Mouse (Mus musculus) thymus, adult 2 months (tissue): ENCODE measurements around the gene Slc12a9.
"Not testable (repeated sequence)": the region's sequence is repeated elsewhere in the genome, so short reads cannot be mapped to it uniquely, and the experiment has no call there.

Experiments used
- CTCF ChIP-seq: fragments of 200-500 bp; IDR thresholded peaks from 2 replicates; pipeline ENCODE4 v1.5.1; 2012; ENCODE audit warnings: mild to moderate bottlenecking, control low read depth, low read length, moderate library complexity, borderline replicate concordance; ENCODE audit not compliant: control insufficient read depth, poor library complexity, insufficient read depth; ENCODE audit errors: extremely low read depth
- POLR2A ChIP-seq: fragments of 200-500 bp; IDR thresholded peaks from 2 replicates; pipeline ENCODE4 v1.6.1; 2012; ENCODE audit warnings: mild to moderate bottlenecking, low read length, control low read depth, moderate library complexity; ENCODE audit not compliant: control insufficient read depth, poor library complexity, insufficient read depth; ENCODE audit errors: extremely low read depth

DNA sequence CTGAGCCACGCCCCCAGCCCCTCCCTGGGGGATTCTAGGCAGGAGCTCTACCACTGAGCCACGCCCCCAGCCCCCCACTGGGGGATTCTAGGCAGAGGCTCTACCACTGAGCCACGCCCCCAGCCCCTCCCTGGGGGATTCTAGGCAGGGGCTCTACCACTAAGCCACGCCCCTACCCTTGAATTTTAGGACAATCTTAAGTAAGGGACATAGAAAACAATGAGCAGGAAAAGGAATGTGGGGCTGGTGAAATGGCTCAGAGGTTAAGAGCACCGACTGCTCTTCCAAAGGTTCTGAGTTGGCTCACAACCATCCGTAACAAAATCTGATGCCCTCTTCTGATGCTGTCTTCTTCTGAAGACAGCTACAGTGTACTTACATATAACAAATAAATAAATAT, 49.0 kb downstream of the Slc12a9 start:
- TF ChIP-seq CTCF, POLR2A: not testable (repeated sequence)
